Mouse (Mus musculus) liver, adult 2 months (tissue): ENCODE measurements around the gene Gnat2.

Experiments
- CTCF ChIP-seq: fragments of 200-500 bp; IDR thresholded peaks from 2 replicates; pipeline ENCODE4 v1.5.1; 2011; ENCODE audit warnings: low read depth, low read length, control low read depth
- POLR2A ChIP-seq: fragments of 200-500 bp; IDR thresholded peaks from 2 replicates; pipeline ENCODE4 v1.6.1; 2011; ENCODE audit warnings: low read length, control low read depth; ENCODE audit not compliant: insufficient read depth; ENCODE audit errors: extremely low read depth

GRCm38 (mm10) chr3:108101594-108101993 lies 9.0 kb downstream of the Gnat2 start:
- TF ChIP-seq POLR2A (no peak), CTCF (no peak)
